Mouse (Mus musculus) mammary gland, adult 2 months (tissue): ENCODE measurements around the gene Dhrs11. TPM values are rescaled to one million over a fixed set of nuclear protein-coding genes. Genes with fewer than 3 reads are reported as not detected.

ENCODE experiments used
- polyA plus RNA-seq: library from polyadenylated mRNA; depleted of rRNA; stranded (reverse); fragments of >200 nt; gene quantifications from 2 replicates; pipeline ENCODE4 v1.2.3, GENCODE M21; 2012; ENCODE audit warnings: low replicate concordance; rRNA removed

Dhrs11 gene
- polyA plus RNA-seq = 32.8 and 44.5 TPM in 2 replicates

GRCm38 (mm10) chr11:84828516-84829399 lies at the start of gene Dhrs11:
Gene Dhrs11, minus strand, starts transcription at chr11:84828994.

GRCm38 (mm10) chr11:84870337-84871043 lies 41.7 kb upstream of the Dhrs11 start, which contains the start of gene Ggnbp2:
Gene Ggnbp2, minus strand, starts transcription at chr11:84870817.

GRCm38 (mm10) chr11:84818961-84819692 lies 9.7 kb downstream of the Dhrs11 start, which contains the start of gene Mrm1:
Gene Mrm1, minus strand, starts transcription at chr11:84819515.

Other genes starting within 250 kb of the Dhrs11 start
- gene Mrm1, start 9.5 kb downstream of the Dhrs11 start, polyA plus RNA-seq = 12.7 and 15.3 TPM in 2 replicates
- gene Ggnbp2, start 41.8 kb upstream of the Dhrs11 start, polyA plus RNA-seq = 13.7 and 23.7 TPM in 2 replicates
- 13.9 and 22.0 TPM in 2 replicates for gene Myo19, start 51.2 kb upstream of the Dhrs11 start, polyA plus RNA-seq
- 1.9 and 4.5 TPM in 2 replicates for gene Pigw, start 51.3 kb upstream of the Dhrs11 start, polyA plus RNA-seq
- gene Znhit3, start 87.4 kb upstream of the Dhrs11 start, polyA plus RNA-seq = 6.3 and 16.7 TPM in 2 replicates
- 8.7 and 19.2 TPM in 2 replicates for gene Car4, start 128.8 kb upstream of the Dhrs11 start, polyA plus RNA-seq